Mouse (Mus musculus): Measurements from ENCODE around the gene Adh1. TPM values are rescaled to one million over a fixed set of nuclear protein-coding genes. Genes with fewer than 3 reads are reported as not detected.

Adh1 gene
- polyA plus RNA-seq, 1 experiment from 2014 or later: 6.5 TPM

DNA sequence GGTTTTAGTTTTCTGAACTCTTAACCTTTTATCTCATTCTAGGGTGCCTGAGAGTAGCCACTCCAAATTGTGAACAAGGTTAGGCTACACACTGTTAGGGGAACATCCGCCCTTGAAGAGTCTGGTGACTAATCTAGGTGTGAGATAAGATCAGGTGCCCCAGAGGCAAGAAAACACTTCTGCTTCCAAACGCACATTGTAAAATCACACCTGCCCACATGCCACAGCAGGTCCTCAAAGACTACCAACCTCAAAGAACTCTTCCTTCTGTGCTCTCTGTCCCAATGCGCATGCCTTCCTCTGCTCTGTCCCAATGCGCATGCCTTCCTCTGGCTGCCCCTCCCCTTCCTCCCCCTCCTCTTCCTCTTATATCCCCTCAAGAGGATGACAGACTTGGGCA, 73.5 kb downstream of the Adh1 start:
- no peaks in the 10 kb centered on the region for H3K9me3 ChIP-seq (ENCODE audit: control insufficient read depth, low read length)
- H3K9ac ChIP-seq (ENCODE audit: low read length): no peak overlapping the region
- 58% methylated on average over 4 of the region's 4 CpGs for WGBS
- H3K27me3 ChIP-seq (ENCODE audit: control insufficient read depth, insufficient read depth, low read length): no peaks in the 10 kb centered on the region
- no peak for ATAC-seq (ENCODE audit: insufficient number of reproducible peaks, insufficient read depth, low FRiP score, low read depth)
- no peaks in the 10 kb centered on the region for H3K36me3 ChIP-seq (ENCODE audit: control insufficient read depth, insufficient read depth, low read length)
- peaks cover 4 to 11% of the 10 kb centered on the region in 2 experiments; a peak in 3 of 4 replicates for H3K4me1 ChIP-seq (ENCODE audit: control insufficient read depth in 2 of 2, insufficient read depth in 2 of 2, low read length in 2 of 2)
- no peak overlapping the region for H3K27ac ChIP-seq (replicated peaks in 1 of 2; ENCODE audit: control insufficient read depth in 1 of 2, insufficient read depth in 1 of 2, low read depth in 2 of 2, low read length in 2 of 2)
- H3K4me2 ChIP-seq (ENCODE audit: low read length): no peak overlapping the region
- no peak overlapping the region for H3K4me3 ChIP-seq (ENCODE audit: control insufficient read depth in 1 of 2, insufficient read depth in 1 of 2, low read depth in 1 of 2, low read length in 2 of 2)

DNA sequence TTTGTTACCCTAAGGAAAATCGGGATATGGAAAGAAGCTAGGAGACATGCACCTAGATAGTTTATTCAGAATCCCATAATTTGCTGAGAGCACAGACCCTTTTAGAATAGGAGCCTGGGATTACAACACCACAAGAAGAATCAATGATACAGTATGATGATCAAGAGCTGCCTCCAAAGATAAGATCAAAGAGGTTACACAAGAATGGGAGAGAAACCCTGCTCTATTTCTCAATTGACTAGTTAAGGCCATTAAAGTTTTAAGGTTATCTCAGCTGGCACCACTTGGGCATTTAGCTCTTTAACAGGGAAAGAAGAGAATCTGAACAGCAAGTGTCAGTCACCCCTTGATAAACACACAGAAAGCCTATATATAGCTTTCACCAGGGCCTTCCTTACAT, 74.8 kb downstream of the Adh1 start:
- H3K4me3 ChIP-seq (ENCODE audit: control insufficient read depth in 1 of 2, insufficient read depth in 1 of 2, low read depth in 1 of 2, low read length in 2 of 2): no peak overlapping the region
- no peaks in the 10 kb centered on the region for H3K9me3 ChIP-seq (ENCODE audit: control insufficient read depth, low read length)
- no peaks in the 10 kb centered on the region for H3K27me3 ChIP-seq (ENCODE audit: control insufficient read depth, insufficient read depth, low read length)
- no peak overlapping the region for H3K4me2 ChIP-seq (ENCODE audit: low read length)
- no peak overlapping the region for H3K9ac ChIP-seq (ENCODE audit: low read length)
- H3K4me1 ChIP-seq (ENCODE audit: control insufficient read depth in 2 of 2, insufficient read depth in 2 of 2, low read length in 2 of 2): peaks cover 4 to 11% of the 10 kb centered on the region in 2 experiments; a peak in 3 of 4 replicates
- no peaks in the 10 kb centered on the region for H3K36me3 ChIP-seq (ENCODE audit: control insufficient read depth, insufficient read depth, low read length)
- no peak for ATAC-seq (ENCODE audit: insufficient number of reproducible peaks, insufficient read depth, low FRiP score, low read depth)
- 87% methylated on average over 1 of the region's 1 CpGs for WGBS
- H3K27ac ChIP-seq (replicated peaks in 1 of 2; ENCODE audit: control insufficient read depth in 1 of 2, insufficient read depth in 1 of 2, low read depth in 2 of 2, low read length in 2 of 2): no peak overlapping the region

DNA sequence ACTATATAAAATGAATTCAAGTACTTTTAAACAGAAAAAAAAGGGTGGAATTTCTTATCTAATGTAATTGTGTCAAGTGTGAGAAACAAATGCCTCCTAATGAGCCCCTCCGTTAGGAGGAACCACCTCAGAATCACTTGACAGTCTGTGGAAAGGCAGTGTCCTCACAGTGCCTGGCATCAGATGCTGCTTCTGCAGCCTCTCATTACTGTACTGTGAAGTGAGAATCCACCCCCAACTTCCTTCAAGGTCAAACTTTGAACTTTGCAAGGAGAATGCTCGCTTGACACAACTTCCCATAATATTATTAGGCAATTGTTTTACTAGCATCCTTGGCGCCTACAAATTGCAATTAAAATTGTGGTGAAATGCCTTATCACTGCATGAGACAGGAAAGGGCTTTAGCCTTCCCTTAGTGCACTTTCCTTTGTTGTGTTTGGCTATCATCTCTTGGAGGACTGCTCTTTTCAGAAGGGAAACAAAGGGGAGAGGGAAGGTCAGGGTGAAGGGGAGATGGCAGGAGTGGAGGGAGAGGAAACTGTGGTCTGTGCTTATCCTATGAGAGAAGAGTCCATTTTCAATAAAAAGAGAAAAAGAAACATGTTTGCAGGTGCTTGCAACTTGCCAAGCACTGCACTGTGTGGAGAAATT, 75.4 kb downstream of the Adh1 start:
- no peak overlapping the region for H3K4me3 ChIP-seq (ENCODE audit: control insufficient read depth in 1 of 2, insufficient read depth in 1 of 2, low read depth in 1 of 2, low read length in 2 of 2)
- peak; percentile 78 for ATAC-seq (ENCODE audit: insufficient number of reproducible peaks, insufficient read depth, low FRiP score, low read depth)
- 29% methylated on average over 3 of the region's 3 CpGs for WGBS
- no peak overlapping the region for H3K4me2 ChIP-seq (ENCODE audit: low read length)
- H3K9ac ChIP-seq (ENCODE audit: low read length): no peak overlapping the region
- peaks cover 4 to 11% of the 10 kb centered on the region in 2 experiments; a peak in 3 of 4 replicates for H3K4me1 ChIP-seq (ENCODE audit: control insufficient read depth in 2 of 2, insufficient read depth in 2 of 2, low read length in 2 of 2)
- no peaks in the 10 kb centered on the region for H3K27me3 ChIP-seq (ENCODE audit: control insufficient read depth, insufficient read depth, low read length)
- H3K9me3 ChIP-seq (ENCODE audit: control insufficient read depth, low read length): no peaks in the 10 kb centered on the region
- H3K27ac ChIP-seq (replicated peaks in 1 of 2; ENCODE audit: control insufficient read depth in 1 of 2, insufficient read depth in 1 of 2, low read depth in 2 of 2, low read length in 2 of 2): peak overlapping the region in 1 of 2 experiments; percentile 19; a peak in 1 of 4 replicates
- H3K36me3 ChIP-seq (ENCODE audit: control insufficient read depth, insufficient read depth, low read length): no peaks in the 10 kb centered on the region

Other genes with a start within 250 kb of the Adh1 start
- gene 1110002E22Rik, start 195.9 kb upstream of the Adh1 start, polyA plus RNA-seq (2014; fragmentation: Nextera tagmentation; extraction: Ambion mirVana): 16.5 and 18.7 TPM in 2 replicates
- gene Gm5105, start 193.6 kb upstream of the Adh1 start, polyA plus RNA-seq (2014; fragmentation: Nextera tagmentation; extraction: Ambion mirVana): 0.57 and 0.89 TPM in 2 replicates
- gene Trmt10a, start 117.5 kb upstream of the Adh1 start, polyA plus RNA-seq (2014; fragmentation: Nextera tagmentation; extraction: Ambion mirVana): 7.0 and 7.7 TPM in 2 replicates
- 6.9 and 7.5 TPM in 2 replicates for gene Mttp, start 116.0 kb upstream of the Adh1 start, polyA plus RNA-seq (2014; fragmentation: Nextera tagmentation; extraction: Ambion mirVana)
- not detected in 2 replicates for gene 4930579F01Rik, start 67.2 kb upstream of the Adh1 start, polyA plus RNA-seq (2014; fragmentation: Nextera tagmentation; extraction: Ambion mirVana)
- gene Adh7, start 43.2 kb upstream of the Adh1 start, polyA plus RNA-seq (2014; fragmentation: Nextera tagmentation; extraction: Ambion mirVana): not detected in 2 replicates
- not detected in 2 replicates for gene Adh6a, start 52.3 kb downstream of the Adh1 start, polyA plus RNA-seq (2014; fragmentation: Nextera tagmentation; extraction: Ambion mirVana)
- gene Adh6b, start 80.8 kb downstream of the Adh1 start, polyA plus RNA-seq (2014; fragmentation: Nextera tagmentation; extraction: Ambion mirVana): 3.2 and 4.5 TPM in 2 replicates
- not detected in 2 replicates for gene Adh4, start 154.5 kb downstream of the Adh1 start, polyA plus RNA-seq (2014; fragmentation: Nextera tagmentation; extraction: Ambion mirVana)
- 171 and 179 TPM in 2 replicates for gene Adh5, start 182.1 kb downstream of the Adh1 start, polyA plus RNA-seq (2014; fragmentation: Nextera tagmentation; extraction: Ambion mirVana)
- gene Metap1, start 228.5 kb downstream of the Adh1 start, polyA plus RNA-seq (2014; fragmentation: Nextera tagmentation; extraction: Ambion mirVana): 46.1 and 49.1 TPM in 2 replicates

Data from heart, embryonic 14.5 days (tissue).